Mouse (Mus musculus) MEL (cell line): ENCODE results near the gene Ap2s1. TPM values are rescaled to one million over a fixed set of nuclear protein-coding genes. Genes with fewer than 3 reads are reported as not detected.
A peak's percentile ranks its signal among the peaks of the same experiment; 100 is the strongest.

Experiments used
- DNase-seq: peaks from one replicate; pipeline ENCODE4 v3.0.0; 2011; ENCODE audit warnings: low read depth, low spot score
- H3K27ac ChIP-seq: 2 replicates; pipeline ENCODE4 v1.5.1; 2012; ENCODE audit warnings: low read depth, mild to moderate bottlenecking, control low read depth, low read length, moderate library complexity; ENCODE audit not compliant: control insufficient read depth
- H3K27me3 ChIP-seq, 2 experiments: fragments of 150-350 bp in 1 of 2; sonication (generic) in 1 of 2; 2 replicates each; pipeline ENCODE4 v1.6.1; 2012; ENCODE audit warnings: low read length in 2 of 2, mild to moderate bottlenecking in 2 of 2, improper control_type of control experiment in 1 of 2, moderate library complexity in 1 of 2; ENCODE audit not compliant: insufficient read depth in 2 of 2, control insufficient read depth in 1 of 2
- H3K36me3 ChIP-seq, 2 experiments: 2 replicates each; pipeline ENCODE4 v1.6.1; 2012 to 2014; ENCODE audit warnings: low read length in 2 of 2, improper control_type of control experiment in 1 of 2, inconsistent platforms in 1 of 2, mild to moderate bottlenecking in 1 of 2; ENCODE audit not compliant: insufficient read depth in 2 of 2, control insufficient read depth in 1 of 2
- H3K4me1 ChIP-seq, 2 experiments: fragments of 150-350 bp in 1 of 2; sonication (generic) in 1 of 2; 2 replicates each; pipeline ENCODE4 v1.6.1; 2012; ENCODE audit warnings: low read length in 2 of 2, improper control_type of control experiment in 1 of 2, mild to moderate bottlenecking in 1 of 2; ENCODE audit not compliant: insufficient read depth in 2 of 2, control insufficient read depth in 1 of 2
- H3K4me3 ChIP-seq, 2 experiments: fragments of 150-350 bp in 1 of 2; sonication (generic) in 1 of 2; 2 replicates each; pipeline ENCODE4 v1.5.1; 2012; ENCODE audit warnings: low read depth in 2 of 2, low read length in 2 of 2, mild to moderate bottlenecking in 2 of 2, moderate library complexity in 2 of 2, control low read depth in 1 of 2, improper control_type of control experiment in 1 of 2; ENCODE audit not compliant: control insufficient read depth in 1 of 2, insufficient read depth in 1 of 2
- H3K79me2 ChIP-seq: 2 replicates; pipeline ENCODE4 v1.6.1; 2012; ENCODE audit warnings: mild to moderate bottlenecking, low read length, moderate library complexity; ENCODE audit not compliant: control insufficient read depth, poor library complexity, insufficient read depth
- H3K9ac ChIP-seq: 2 replicates; pipeline ENCODE4 v1.6.1; 2012; ENCODE audit warnings: low read depth, mild to moderate bottlenecking, control low read depth, low read length, moderate library complexity; ENCODE audit not compliant: control insufficient read depth, poor library complexity, severe bottlenecking
- H3K9me3 ChIP-seq: fragments of 150-350 bp; sonication (generic); replicated peaks from 2 replicates; pipeline ENCODE4 v1.6.1; 2012; ENCODE audit warnings: mild to moderate bottlenecking, low read length, improper control_type of control experiment, moderate library complexity; ENCODE audit not compliant: insufficient read depth
- BHLHE40 ChIP-seq: IDR thresholded peaks from 2 replicates; pipeline ENCODE4 v1.6.1; 2012; ENCODE audit warnings: low read depth, mild to moderate bottlenecking, inconsistent platforms, low read length, improper control_type of control experiment, borderline replicate concordance
- CHD1 ChIP-seq: IDR thresholded peaks from 2 replicates; pipeline ENCODE4 v1.6.1; 2012; ENCODE audit warnings: low read depth, mild to moderate bottlenecking, inconsistent platforms, low read length, improper control_type of control experiment
- CHD2 ChIP-seq: IDR thresholded peaks from 2 replicates; pipeline ENCODE4 v1.6.1; 2011; ENCODE audit warnings: low read length, improper control_type of control experiment
- CTCF ChIP-seq, 3 experiments: IDR thresholded peaks in 2 of 3; conservative IDR thresholded peaks in 1 of 3; 2 replicates each; pipeline ENCODE4 v1.5.1; 2011 to 2012; ENCODE audit warnings: low read length in 3 of 3, low read depth in 2 of 3, mild to moderate bottlenecking in 2 of 3, improper control_type of control experiment in 1 of 3, inconsistent platforms in 1 of 3, mixed read lengths in 1 of 3, moderate library complexity in 1 of 3; ENCODE audit not compliant: control insufficient read depth in 1 of 3, insufficient read depth in 1 of 3, poor library complexity in 1 of 3, severe bottlenecking in 1 of 3
- E2F4 ChIP-seq: IDR thresholded peaks from 2 replicates; pipeline ENCODE4 v1.6.1; 2011; ENCODE audit warnings: low read depth, low read length, improper control_type of control experiment, borderline replicate concordance
- ELF1 ChIP-seq: IDR thresholded peaks from 2 replicates; pipeline ENCODE4 v1.6.1; 2014; ENCODE audit warnings: low read depth, mild to moderate bottlenecking, inconsistent platforms, low read length, improper control_type of control experiment, moderate library complexity
- EP300 ChIP-seq, 2 experiments: IDR thresholded peaks; 2 replicates each; pipeline ENCODE4 v1.6.1; 2011; ENCODE audit warnings: improper control_type of control experiment in 2 of 2, low read length in 2 of 2, low read depth in 1 of 2, mild to moderate bottlenecking in 1 of 2
- GATA1 ChIP-seq: IDR thresholded peaks from 2 replicates; pipeline ENCODE4 v1.6.1; 2011; ENCODE audit warnings: low read depth, low read length, improper control_type of control experiment
- HCFC1 ChIP-seq: IDR thresholded peaks from 2 replicates; pipeline ENCODE4 v1.6.1; 2012; ENCODE audit warnings: low read depth, mild to moderate bottlenecking, inconsistent platforms, low read length, improper control_type of control experiment, moderate library complexity
- JUND ChIP-seq: IDR thresholded peaks from 2 replicates; pipeline ENCODE4 v1.6.1; 2011; ENCODE audit warnings: low read depth, mild to moderate bottlenecking, improper control_type of control experiment, low read length
- KAT2A ChIP-seq: conservative IDR thresholded peaks from 2 replicates; pipeline ENCODE4 v1.6.1; 2012; ENCODE audit warnings: low read depth, low read length, improper control_type of control experiment, inconsistent platforms
- MAFK ChIP-seq: IDR thresholded peaks from 2 replicates; pipeline ENCODE4 v1.6.1; 2011; ENCODE audit warnings: low read depth, mild to moderate bottlenecking, low read length, improper control_type of control experiment, borderline replicate concordance
- MAX ChIP-seq: IDR thresholded peaks from 2 replicates; pipeline ENCODE4 v1.6.1; 2011; ENCODE audit warnings: low read length, improper control_type of control experiment
- MAZ ChIP-seq: IDR thresholded peaks from 2 replicates; pipeline ENCODE4 v1.6.1; 2012; ENCODE audit warnings: low read depth, mild to moderate bottlenecking, inconsistent platforms, low read length, improper control_type of control experiment
- MEF2A ChIP-seq: IDR thresholded peaks from 2 replicates; pipeline ENCODE4 v1.6.1; 2014; ENCODE audit warnings: low read depth, mild to moderate bottlenecking, inconsistent platforms, low read length, improper control_type of control experiment; ENCODE audit not compliant: poor library complexity, insufficient replicate concordance, severe bottlenecking; ENCODE audit errors: extremely low read depth
- MXI1 ChIP-seq: IDR thresholded peaks from 2 replicates; pipeline ENCODE4 v1.6.1; 2011; ENCODE audit warnings: mild to moderate bottlenecking, low read depth, low read length, improper control_type of control experiment
- MYC ChIP-seq: IDR thresholded peaks from 2 replicates; pipeline ENCODE4 v1.6.1; 2011; ENCODE audit warnings: low read depth, mild to moderate bottlenecking, low read length, improper control_type of control experiment, moderate library complexity
- NELFE ChIP-seq: IDR thresholded peaks from 2 replicates; pipeline ENCODE4 v1.6.1; 2011; ENCODE audit warnings: low read depth, low read length, improper control_type of control experiment
- NRF1 ChIP-seq: IDR thresholded peaks from 2 replicates; pipeline ENCODE4 v1.6.1; 2014; ENCODE audit warnings: low read depth, mild to moderate bottlenecking, inconsistent platforms, low read length, improper control_type of control experiment, moderate library complexity; ENCODE audit not compliant: poor library complexity, insufficient read depth, severe bottlenecking
- POLR2A ChIP-seq, 2 experiments: IDR thresholded peaks; 2 replicates each; pipeline ENCODE4 v1.6.1; 2011 to 2012; ENCODE audit warnings: low read length in 2 of 2, mild to moderate bottlenecking in 2 of 2, control low read depth in 1 of 2, improper control_type of control experiment in 1 of 2, low read depth in 1 of 2, moderate library complexity in 1 of 2; ENCODE audit not compliant: control insufficient read depth in 1 of 2, insufficient read depth in 1 of 2, poor library complexity in 1 of 2
- POLR2AphosphoS2 ChIP-seq: IDR thresholded peaks from 2 replicates; pipeline ENCODE4 v1.6.1; 2011; ENCODE audit warnings: low read length, improper control_type of control experiment
- POLR2AphosphoS5 ChIP-seq: IDR thresholded peaks from 2 replicates; pipeline ENCODE4 v1.6.1; 2012; ENCODE audit warnings: low read depth, borderline replicate concordance, mild to moderate bottlenecking, inconsistent platforms, low read length, moderate library complexity, mixed read lengths
- RCOR1 ChIP-seq: IDR thresholded peaks from 2 replicates; pipeline ENCODE4 v1.6.1; 2012; ENCODE audit warnings: low read depth, mild to moderate bottlenecking, inconsistent platforms, low read length, improper control_type of control experiment
- SIN3A ChIP-seq: IDR thresholded peaks from 2 replicates; pipeline ENCODE4 v1.6.1; 2012; ENCODE audit warnings: low read length, improper control_type of control experiment, inconsistent platforms
- TCF12 ChIP-seq: IDR thresholded peaks from 2 replicates; pipeline ENCODE4 v1.6.1; 2014; ENCODE audit warnings: low read depth, mild to moderate bottlenecking, inconsistent platforms, low read length, improper control_type of control experiment, moderate library complexity
- UBTF ChIP-seq: IDR thresholded peaks from 2 replicates; pipeline ENCODE4 v1.6.1; 2012; ENCODE audit warnings: low read depth, mild to moderate bottlenecking, inconsistent platforms, low read length, improper control_type of control experiment, moderate library complexity, borderline replicate concordance; ENCODE audit not compliant: insufficient read depth
- USF1 ChIP-seq: IDR thresholded peaks from 2 replicates; pipeline ENCODE4 v1.6.1; 2014; ENCODE audit warnings: low read depth, mild to moderate bottlenecking, inconsistent platforms, low read length, improper control_type of control experiment, moderate library complexity
- USF2 ChIP-seq, 2 experiments: IDR thresholded peaks; 2 replicates each; pipeline ENCODE4 v1.6.1; 2011 to 2012; ENCODE audit warnings: improper control_type of control experiment in 2 of 2, low read length in 2 of 2, borderline replicate concordance in 1 of 2, inconsistent platforms in 1 of 2, low read depth in 1 of 2, mild to moderate bottlenecking in 1 of 2; ENCODE audit not compliant: insufficient read depth in 1 of 2
- ZC3H11A ChIP-seq: IDR thresholded peaks from 2 replicates; pipeline ENCODE4 v1.6.1; 2012; ENCODE audit warnings: low read depth, mild to moderate bottlenecking, inconsistent platforms, low read length, improper control_type of control experiment
- ZKSCAN1 ChIP-seq: IDR thresholded peaks from 2 replicates; pipeline ENCODE4 v1.6.1; 2012; ENCODE audit warnings: low read depth, mild to moderate bottlenecking, inconsistent platforms, low read length, improper control_type of control experiment, moderate library complexity
- ZMIZ1 ChIP-seq: IDR thresholded peaks from 2 replicates; pipeline ENCODE4 v1.6.1; 2012; ENCODE audit warnings: low read depth, mild to moderate bottlenecking, inconsistent platforms, low read length, improper control_type of control experiment, moderate library complexity
- ZNF384 ChIP-seq: IDR thresholded peaks from 2 replicates; pipeline ENCODE4 v1.6.1; 2012; ENCODE audit warnings: low read depth, mild to moderate bottlenecking, inconsistent platforms, low read length, improper control_type of control experiment
- polyA plus RNA-seq, 2 experiments: library from polyadenylated mRNA; stranded (reverse) in 1 of 2; unstranded in 1 of 2; fragments of >175 nt in 1 of 2; fragments of >200 nt in 1 of 2; gene quantifications; 2 replicates each; pipeline versions ENCODE4 v1.2.1 to v1.2.4; 2012; ENCODE audit warnings: low replicate concordance in 2 of 2, low read depth in 1 of 2; ENCODE audit not compliant: insufficient read length in 2 of 2, insufficient read depth in 1 of 2, missing spikeins in 1 of 2
- total RNA-seq: library from RNA; depleted of rRNA; stranded (reverse); fragments of 300-350 nt; gene quantifications from 2 replicates; pipeline ENCODE4 v1.2.3, GENCODE M21; 2012

Gene Ap2s1
- total and polyA plus RNA-seq, 3 experiments, result 288 to 297 TPM; not detected in 1

GRCm38 (mm10) chr7:16783224-16783688, 45.0 kb downstream of the Ap2s1 start (continued):
- TF ChIP-seq CTCF (IDR thresholded peaks at IDR 0.05 in 2 of 3, conservative IDR thresholded peaks at IDR 0.05 in 1 of 3; ENCODE audit: control insufficient read depth in 1 of 3, insufficient read depth in 1 of 3, low read depth in 2 of 3, low read length in 3 of 3, poor library complexity in 1 of 3, severe bottlenecking in 1 of 3) (no peak), ELF1 (peak; percentile 53; the same call in 1 of the 2 replicates)

- H3K27me3 ChIP-seq, result no peaks in the 10 kb centered on the region
- peak overlapping the region; percentile 61 to 64 for H3K4me3 ChIP-seq
- H3K9ac ChIP-seq, result peak overlapping the region; percentile 85
- peaks cover 50% of the 10 kb centered on the region for H3K79me2 ChIP-seq
- DNase-seq, result peak; percentile 81
- peaks cover 2 to 17% of the 10 kb centered on the region in 2 experiments; a peak in 3 of 4 replicates for H3K36me3 ChIP-seq
- peak overlapping the region; percentile 77 for H3K27ac ChIP-seq
- peaks cover 0 to 10% of the 10 kb centered on the region in 2 experiments; a peak in 3 of 4 replicates for H3K4me1 ChIP-seq
- TF ChIP-seq NRF1 (no peak), HCFC1 (no peak), JUND (no peak), EP300 (IDR thresholded peaks at IDR 0.05; ENCODE audit: low read depth in 1 of 2, low read length in 2 of 2) (no peak), KAT2A (0 out of 2 replicates have a peak, but pooled peaks have one; percentile 8), GATA1 (no peak), MXI1 (peak; percentile 73), MEF2A (no peak), POLR2AphosphoS2 (peak; percentile 3; the same call in 1 of the 2 replicates), ZKSCAN1 (no peak), UBTF (no peak), CHD1 (no peak), MAX (no peak), SIN3A (no peak), ZC3H11A (no peak), ZMIZ1 (no peak), BHLHE40 (0 out of 2 replicates have a peak, but pooled peaks have one; percentile 14), RCOR1 (no peak), POLR2AphosphoS5 (0 out of 2 replicates have a peak, but pooled peaks have one; percentile 26), USF1 (no peak), CHD2 (no peak), NELFE (no peak), MAZ (0 out of 2 replicates have a peak, but pooled peaks have one; percentile 6), E2F4 (no peak; the same call in 1 of the 2 replicates), POLR2A (IDR thresholded peaks at IDR 0.05; ENCODE audit: control insufficient read depth in 1 of 2, insufficient read depth in 1 of 2, low read depth in 1 of 2, low read length in 2 of 2, poor library complexity in 1 of 2) (peak; percentile 11 to 46; a peak in 2 of 4 replicates), USF2 (IDR thresholded peaks at IDR 0.05; ENCODE audit: borderline replicate concordance in 1 of 2, insufficient read depth in 1 of 2, low read depth in 1 of 2, low read length in 2 of 2) (no peak), ZNF384 (no peak), MAFK (0 out of 2 replicates have a peak, but pooled peaks have one; percentile 12), TCF12 (no peak), MYC (no peak)
- TF ChIP-seq, all 39 proteins: peak for 8
- H3K9me3 ChIP-seq, result no peaks in the 10 kb centered on the region
These were observed 45.7 kb downstream of the Ap2s1 start for GRCm38 (mm10) chr7:16783758-16784415.
